Mouse (Mus musculus) A20 (cell line): ENCODE measurements around the gene Rps2.

Source experiments
- DNase-seq: peaks from one replicate; pipeline ENCODE4 v3.0.0-alpha.2; 2011; ENCODE audit warnings: low read depth, low spot score

The Rps2 gene

DNA sequence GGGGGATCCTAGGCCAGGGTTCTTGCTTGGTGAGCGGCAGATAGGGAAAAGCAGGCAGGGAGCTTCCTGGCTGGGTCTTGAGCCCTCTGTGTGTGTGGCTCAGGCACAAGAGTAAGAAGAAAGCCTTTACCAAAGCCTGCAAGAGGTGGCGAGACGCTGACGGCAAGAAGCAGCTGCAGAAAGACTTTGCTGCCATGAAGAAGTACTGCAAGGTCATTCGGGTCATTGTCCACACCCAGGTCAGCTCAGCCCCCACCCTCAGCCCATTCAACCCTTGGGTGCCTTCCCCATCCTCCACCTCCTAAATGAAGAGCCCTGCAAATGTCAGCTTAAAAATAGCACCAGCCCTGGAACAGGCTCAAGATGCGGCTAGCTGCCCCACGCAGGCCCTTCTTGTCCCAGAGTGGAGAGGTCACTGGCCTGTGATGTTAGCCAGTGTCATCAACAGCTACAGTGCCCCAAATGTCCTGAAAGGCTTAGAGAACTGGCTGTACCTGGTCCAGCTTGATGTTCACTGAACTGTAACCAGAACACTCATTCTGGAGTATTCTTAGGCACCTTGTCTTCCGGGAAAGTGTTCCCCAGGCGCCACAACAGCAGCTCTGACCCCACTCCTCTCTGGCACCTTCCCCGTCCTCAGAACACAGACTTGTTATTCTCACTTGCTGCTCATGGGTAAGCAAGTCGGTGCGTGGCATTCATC lies 14.5 kb downstream of the Rps2 start:
- no peak for DNase-seq

DNA sequence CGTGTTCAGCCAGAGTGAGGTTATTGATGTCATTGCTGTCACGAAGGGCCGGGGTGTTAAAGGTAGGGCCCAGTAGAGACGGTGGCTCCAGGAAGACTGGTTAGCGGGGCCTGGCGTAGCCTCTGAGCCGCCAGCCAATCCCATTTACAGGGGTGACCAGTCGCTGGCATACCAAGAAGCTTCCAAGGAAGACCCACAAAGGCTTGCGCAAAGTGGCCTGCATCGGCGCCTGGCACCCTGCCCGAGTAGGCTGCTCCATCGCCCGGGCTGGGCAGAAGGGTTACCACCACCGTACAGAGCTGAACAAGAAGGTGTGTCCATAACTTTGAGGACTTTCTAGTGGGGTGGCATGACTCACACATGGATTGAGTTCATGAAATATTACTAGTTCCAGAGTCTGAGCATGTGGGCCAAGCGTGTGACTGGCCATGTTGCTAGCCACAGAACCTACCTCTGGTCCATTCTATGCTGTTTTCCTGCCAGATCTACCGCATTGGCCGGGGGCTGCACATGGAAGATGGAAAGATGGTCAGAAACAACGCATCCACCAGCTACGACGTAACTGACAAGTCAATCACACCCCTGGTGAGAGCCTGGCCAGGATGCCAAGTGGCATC lies 15.6 kb downstream of the Rps2 start:
- no peak for DNase-seq

GRCm38 (mm10) chr17:24734513-24734912 lies 16.6 kb downstream of the Rps2 start:
- DNase-seq: peak; percentile 40

DNA sequence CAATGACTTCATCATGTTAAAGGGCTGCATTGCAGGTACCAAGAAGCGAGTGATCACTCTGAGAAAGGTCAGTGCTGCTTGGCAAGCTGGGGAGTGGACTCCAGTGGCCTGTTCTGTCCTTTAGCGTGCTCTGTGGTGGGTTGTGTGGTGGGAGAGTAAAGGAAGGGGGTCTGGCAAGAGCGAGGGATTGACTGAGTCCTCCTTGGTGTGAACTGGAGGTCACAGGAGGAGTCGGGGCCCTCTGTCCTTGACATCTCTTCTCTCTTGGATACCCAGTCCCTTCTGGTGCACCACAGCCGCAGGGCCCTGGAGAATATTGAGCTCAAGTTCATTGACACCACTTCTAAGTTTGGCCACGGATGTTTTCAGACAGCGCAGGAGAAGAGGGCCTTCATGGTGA lies 17.5 kb downstream of the Rps2 start:
- DNase-seq: no peak

GRCm38 (mm10) chr17:24736330-24737051 lies 18.6 kb downstream of the Rps2 start, which contains the start of gene Msrb1:
Gene Msrb1 (plus strand): TSS chr17:24736642.
- peak; percentile 99 for DNase-seq

GRCm38 (mm10) chr17:24737135-24737810 lies 19.4 kb downstream of the Rps2 start:
- peak; percentile 59 for DNase-seq

GRCm38 (mm10) chr17:24738238-24738637 lies 20.3 kb downstream of the Rps2 start:
- no peak for DNase-seq

DNA sequence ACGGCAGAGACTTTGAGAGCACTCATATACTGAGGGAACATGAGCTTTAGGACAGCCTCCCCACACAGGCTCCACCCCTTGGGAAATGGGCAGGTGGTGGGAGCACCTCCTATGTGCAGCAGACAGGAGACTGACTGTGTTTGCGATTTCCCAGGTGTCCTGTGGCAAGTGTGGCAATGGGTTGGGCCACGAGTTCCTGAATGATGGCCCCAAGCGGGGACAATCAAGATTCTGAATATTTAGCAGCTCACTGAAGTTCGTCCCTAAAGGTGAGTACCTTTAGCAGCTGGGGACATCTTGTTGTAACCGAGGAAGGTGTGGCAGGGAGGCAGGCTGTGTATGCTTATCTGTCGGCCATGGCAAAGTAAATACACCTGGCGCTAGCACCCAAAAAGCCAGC lies 22.0 kb downstream of the Rps2 start:
- DNase-seq: no peak

DNA sequence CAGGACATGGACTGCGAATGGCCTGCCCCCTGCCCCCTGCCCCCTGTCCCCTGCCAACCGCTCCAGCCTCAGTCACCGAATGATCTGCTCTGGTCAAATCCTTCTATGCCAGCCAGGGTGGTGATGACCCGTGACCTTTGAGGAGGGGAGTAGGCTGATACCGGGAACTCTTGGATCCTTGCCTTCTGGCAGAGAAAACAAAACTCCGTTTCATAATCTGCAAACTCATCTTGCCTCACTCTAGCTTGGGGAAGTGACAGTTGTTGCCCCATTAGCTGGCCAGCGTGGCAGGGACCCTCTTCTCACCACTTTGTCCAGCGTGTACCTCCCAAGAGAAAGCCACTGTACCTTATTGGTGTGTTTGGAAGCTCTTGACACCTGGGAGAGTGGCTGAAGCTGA lies 24.4 kb downstream of the Rps2 start:
- DNase-seq: no peak

DNA sequence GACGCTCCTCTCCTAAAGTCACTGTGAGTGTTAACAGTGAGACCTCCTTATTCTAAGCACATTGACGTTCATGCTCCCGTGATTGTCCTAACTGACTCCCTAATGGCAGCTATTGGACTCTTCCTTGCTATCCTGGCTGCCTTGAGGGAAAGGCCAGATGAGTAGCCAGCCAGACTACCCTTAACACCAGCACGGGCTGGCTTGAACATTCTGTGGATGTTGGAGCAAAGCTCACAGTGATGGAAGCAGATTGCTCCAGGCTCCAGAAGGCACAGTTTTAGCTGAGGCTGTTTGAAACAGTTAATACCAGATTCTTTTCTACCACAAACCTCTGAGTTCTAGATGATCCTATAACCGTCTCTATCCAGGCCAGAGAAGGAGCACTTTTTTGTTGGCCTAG lies 26.0 kb downstream of the Rps2 start:
- DNase-seq: no peak

GRCm38 (mm10) chr17:24744381-24744780 lies 26.5 kb downstream of the Rps2 start:
- no peak for DNase-seq

- peak; percentile 86 for DNase-seq
Measured at GRCm38 (mm10) chr17:24745526-24746497, 27.9 kb downstream of the Rps2 start.

GRCm38 (mm10) chr17:24746986-24747385 lies 29.1 kb downstream of the Rps2 start:
- no peak for DNase-seq

GRCm38 (mm10) chr17:24751528-24751927 lies 33.6 kb downstream of the Rps2 start:
- DNase-seq: no peak

GRCm38 (mm10) chr17:24752415-24753394 lies 34.8 kb downstream of the Rps2 start, which contains the start of gene Hs3st6:
Gene Hs3st6 (plus strand): TSS chr17:24752988.
- peak; percentile 56 for DNase-seq

DNA sequence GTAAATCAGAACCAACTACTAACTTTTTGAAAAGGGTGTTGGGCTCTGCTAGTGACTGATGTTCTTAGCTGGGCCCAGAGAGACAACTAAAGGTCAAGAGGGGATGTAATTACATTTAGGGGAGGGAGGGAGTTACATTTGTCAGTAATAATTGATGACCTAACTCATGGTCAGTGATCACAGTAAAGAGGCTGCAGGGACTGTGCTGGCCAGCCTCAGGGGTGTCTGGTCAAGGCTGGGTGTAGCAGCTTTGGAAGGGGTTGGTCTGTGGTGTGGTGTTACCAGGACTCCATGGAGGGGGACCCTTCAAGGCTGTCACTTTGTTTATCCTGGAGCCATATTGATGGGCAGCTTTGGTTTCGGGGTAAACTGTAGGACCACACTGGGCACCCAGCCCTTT lies 39.5 kb downstream of the Rps2 start:
- DNase-seq: no peak

GRCm38 (mm10) chr17:24761121-24761520 lies 43.2 kb downstream of the Rps2 start:
- no peak for DNase-seq

DNA sequence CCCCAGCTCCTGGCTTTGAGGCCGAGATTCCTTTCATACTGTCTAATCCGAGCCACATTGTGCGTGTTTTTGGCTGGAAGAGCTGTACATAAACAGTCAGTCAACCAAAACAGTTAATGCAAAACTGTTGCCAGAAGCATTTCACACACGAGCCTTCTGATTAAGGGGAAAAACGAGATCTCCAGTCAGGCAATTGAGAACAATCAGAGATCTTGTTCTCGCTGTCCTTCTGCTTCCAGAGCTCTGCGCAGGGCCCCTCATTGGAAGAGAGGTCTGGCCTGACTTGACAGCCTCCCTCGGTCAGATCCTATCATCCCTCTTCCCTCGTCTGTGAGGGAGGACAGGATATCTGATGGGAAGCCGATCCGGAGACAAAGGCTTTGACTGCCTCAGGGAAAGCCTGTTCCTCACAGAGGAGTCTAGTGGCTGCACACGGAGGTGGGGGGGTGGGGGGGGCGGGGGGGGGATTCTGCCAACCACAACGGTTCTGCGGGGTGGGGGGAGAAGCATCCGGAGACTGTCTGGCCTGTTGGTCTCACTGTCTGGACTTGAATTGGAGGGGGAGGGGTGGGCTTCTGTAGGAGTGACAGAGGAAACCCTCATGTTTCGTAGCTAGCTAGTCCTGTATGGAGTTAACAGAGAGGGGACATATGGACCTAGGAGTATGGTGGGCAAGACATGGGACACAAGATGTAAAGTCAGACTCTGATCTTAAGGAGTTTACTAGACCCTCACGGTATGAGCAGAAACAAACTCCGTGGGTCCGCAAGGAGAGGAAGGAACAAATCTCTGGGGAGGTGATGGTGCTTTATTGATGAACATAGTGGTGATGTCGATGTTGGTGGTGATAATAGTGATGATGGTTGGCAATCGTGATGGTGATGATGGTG lies 47.3 kb downstream of the Rps2 start:
- no peak for DNase-seq
